Mouse (Mus musculus) CH12.LX (cell line): ENCODE measurements around the gene Tmsb15b2. TPM values are rescaled to one million over a fixed set of nuclear protein-coding genes. Genes with fewer than 3 reads are reported as not detected.
"Not testable (repeated sequence)": the region's sequence is repeated elsewhere in the genome, so short reads cannot be mapped to it uniquely, and the experiment has no call there.

Source experiments
- DNase-seq: peaks from one replicate; pipeline ENCODE4 v3.0.0-alpha.2; 2013; ENCODE audit errors: extremely low read depth
- H3K27ac ChIP-seq: 2 replicates; pipeline ENCODE4 v1.5.1; 2012; ENCODE audit warnings: low read depth, mild to moderate bottlenecking, control low read depth, moderate library complexity; ENCODE audit not compliant: insufficient read depth
- H3K27me3 ChIP-seq: replicated peaks from 2 replicates; pipeline ENCODE3; 2012; ENCODE audit warnings: inconsistent platforms
- H3K36me3 ChIP-seq, 2 experiments: replicated peaks in 1 of 2; 2 replicates each; pipeline versions ENCODE3 to v1.6.1; 2012; ENCODE audit warnings: inconsistent platforms in 1 of 2, low read length in 1 of 2, mild to moderate bottlenecking in 1 of 2, mixed read lengths in 1 of 2, moderate library complexity in 1 of 2; ENCODE audit not compliant: control insufficient read depth in 1 of 2, insufficient read depth in 1 of 2
- H3K4me1 ChIP-seq, 2 experiments: 2 replicates each; pipeline ENCODE4 v1.6.1; 2012; ENCODE audit warnings: inconsistent platforms in 1 of 2, moderate library complexity in 1 of 2; ENCODE audit not compliant: insufficient read depth in 2 of 2, control insufficient read depth in 1 of 2
- H3K4me2 ChIP-seq: 2 replicates; pipeline ENCODE4 v1.6.1; 2012; ENCODE audit warnings: low read depth, mild to moderate bottlenecking, control low read depth; ENCODE audit not compliant: poor library complexity, insufficient read depth, severe bottlenecking
- H3K4me3 ChIP-seq, 3 experiments: fragments of 150-350 bp in 1 of 3; sonication (generic) in 1 of 3; replicated peaks in 1 of 3; 2 replicates each; pipeline versions ENCODE3 to v1.5.1; 2011 to 2012; ENCODE audit warnings: low read depth in 2 of 3, low read length in 2 of 3, mild to moderate bottlenecking in 2 of 3, moderate library complexity in 2 of 3, control low read depth in 1 of 3, improper control_type of control experiment in 1 of 3, inconsistent platforms in 1 of 3, mixed read lengths in 1 of 3; ENCODE audit not compliant: poor library complexity in 1 of 3
- H3K79me2 ChIP-seq: replicated peaks from 2 replicates; pipeline ENCODE4 v1.6.1; 2012; ENCODE audit warnings: mild to moderate bottlenecking, moderate library complexity; ENCODE audit not compliant: control insufficient read depth, poor library complexity, insufficient read depth, severe bottlenecking; ENCODE audit errors: extremely low read depth
- H3K9ac ChIP-seq: 2 replicates; pipeline ENCODE4 v1.6.1; 2012; ENCODE audit warnings: low read depth, mild to moderate bottlenecking, control low read depth, moderate library complexity; ENCODE audit not compliant: insufficient read depth
- H3K9me3 ChIP-seq: replicated peaks from 2 replicates; pipeline ENCODE3; 2012; ENCODE audit warnings: low read length, inconsistent platforms, mixed read lengths
- CTCF ChIP-seq, 2 experiments: IDR thresholded peaks in 1 of 2; conservative IDR thresholded peaks in 1 of 2; 2 replicates each; pipeline ENCODE4 v1.5.1; 2011 to 2012; ENCODE audit warnings: low read depth in 2 of 2, low read length in 2 of 2, improper control_type of control experiment in 1 of 2, inconsistent platforms in 1 of 2, mild to moderate bottlenecking in 1 of 2, moderate library complexity in 1 of 2
- MEF2A ChIP-seq: IDR thresholded peaks from 2 replicates; pipeline ENCODE4 v1.6.1; 2014; ENCODE audit warnings: low read depth, mild to moderate bottlenecking, inconsistent platforms, low read length, improper control_type of control experiment, borderline replicate concordance
- POLR2A ChIP-seq: IDR thresholded peaks from 2 replicates; pipeline ENCODE4 v1.6.1; 2011; ENCODE audit warnings: low read depth, mild to moderate bottlenecking, improper control_type of control experiment, low read length
- RAD21 ChIP-seq: IDR thresholded peaks from 2 replicates; pipeline ENCODE4 v1.6.1; 2011; ENCODE audit warnings: low read depth, mild to moderate bottlenecking, low read length, improper control_type of control experiment, moderate library complexity
- RCOR1 ChIP-seq: conservative IDR thresholded peaks from 2 replicates; pipeline ENCODE4 v1.6.1; 2012; ENCODE audit warnings: low read depth, mild to moderate bottlenecking, inconsistent platforms, low read length, improper control_type of control experiment
- SMC3 ChIP-seq: IDR thresholded peaks from 2 replicates; pipeline ENCODE4 v1.6.1; 2011; ENCODE audit warnings: low read depth, low read length, improper control_type of control experiment
- TBP ChIP-seq: conservative IDR thresholded peaks from 2 replicates; pipeline ENCODE4 v1.6.1; 2011; ENCODE audit warnings: low read depth, low read length, improper control_type of control experiment
- UBTF ChIP-seq: IDR thresholded peaks from 2 replicates; pipeline ENCODE4 v1.6.1; 2012; ENCODE audit warnings: low read depth, mild to moderate bottlenecking, inconsistent platforms, low read length, improper control_type of control experiment, moderate library complexity
- ZC3H11A ChIP-seq: IDR thresholded peaks from 2 replicates; pipeline ENCODE4 v1.6.1; 2012; ENCODE audit warnings: low read depth, mild to moderate bottlenecking, inconsistent platforms, low read length, improper control_type of control experiment
- ZMIZ1 ChIP-seq: IDR thresholded peaks from 2 replicates; pipeline ENCODE4 v1.6.1; 2012; ENCODE audit warnings: low read depth, mild to moderate bottlenecking, inconsistent platforms, low read length, improper control_type of control experiment
- dilution Hi-C: fragments of 300-500 bp; cut with MboI; formaldehyde crosslinking; loops from 2 replicates; pipeline ENCODE4 v1.14.3; 2020; ENCODE audit warnings: low sequenced_read_pairs; ENCODE audit not compliant: extremely low pct_unique_long_range_greater_than_20kb, extremely low pct_ligation_motif_present
- in situ Hi-C: fragments of 300-500 bp; cut with MboI; formaldehyde crosslinking; loops from 3 replicates; pipeline ENCODE4 v1.14.3; 2019; ENCODE audit warnings: low sequenced_read_pairs, low pct_ligation_motif_present, low pct_unique_long_range_greater_than_20kb, mixed read lengths
- polyA plus RNA-seq: library from polyadenylated mRNA; unstranded; fragments of >175 nt; gene quantifications from 2 replicates; pipeline ENCODE4 v1.2.1, GENCODE M21; 2012; ENCODE audit warnings: low read depth; ENCODE audit not compliant: insufficient read length
- total RNA-seq, 2 experiments: library from RNA; depleted of rRNA; stranded (reverse); fragments of 300-350 nt in 1 of 2; fragments of >200 nt in 1 of 2; gene quantifications; 2 replicates each; pipeline ENCODE4 v1.2.3; 2012 to 2014

The Tmsb15b2 gene
- total and polyA plus RNA-seq, 3 experiments = 0.38 to 106 (median 13.7) TPM

DNA sequence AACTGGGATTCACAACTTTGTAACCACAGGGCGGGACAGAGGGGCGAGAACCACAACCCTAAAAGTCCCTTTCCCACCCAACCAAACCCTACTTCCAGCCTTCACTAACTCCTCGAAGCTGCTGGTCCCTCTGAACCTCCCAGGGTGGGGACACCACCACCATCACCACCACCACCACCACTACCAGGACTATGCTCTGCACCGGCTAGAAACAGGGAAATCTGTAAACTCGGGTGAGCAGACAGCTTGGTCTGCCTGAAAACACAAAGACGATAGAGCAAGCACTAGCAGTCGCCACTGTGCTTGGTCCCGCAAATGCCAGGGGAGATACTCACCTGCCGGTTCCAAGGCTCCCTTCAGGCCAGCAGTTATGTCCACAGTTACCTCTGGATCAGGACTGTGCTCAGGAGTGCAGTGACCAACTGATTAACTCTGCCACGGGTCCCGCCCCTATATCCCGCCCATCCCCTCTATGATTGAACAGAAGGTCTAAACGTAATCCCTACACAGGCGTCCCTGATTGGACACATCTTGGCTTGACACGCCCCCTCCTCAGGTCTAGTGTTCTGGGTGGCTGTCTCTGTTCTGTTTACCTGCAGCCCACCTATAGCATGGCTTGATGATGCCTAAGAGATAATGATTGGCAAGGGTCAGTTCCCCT, 1.3 kb upstream of the Tmsb15b2 start, which contains the start of the genes Tmsb15l and Tmsb15b1:
Gene Tmsb15l (minus strand): TSS at position 446 of the 661 bp plus-strand sequence.
Gene Tmsb15b1 (minus strand): TSS at position 451 of the 661 bp plus-strand sequence.
- H3K4me3 ChIP-seq = peak within 1 kb of the TSS; percentile 57 to 74 (median 64)
- TF ChIP-seq POLR2A (peak; percentile 47; the same call in 1 of the 2 replicates), ZC3H11A (no peak), TBP (peak; percentile 46; the same call in 1 of the 2 replicates)
- dilution Hi-C loops = no loop called here
- H3K4me2 ChIP-seq = peak within 1 kb of the TSS; percentile 82
- peak within 1 kb of the TSS; percentile 49; the same call in 1 of the 2 replicates for H3K27ac ChIP-seq
- no peaks in the 10 kb centered on the region for H3K9me3 ChIP-seq
- no peaks in the 10 kb centered on the region for H3K79me2 ChIP-seq
- H3K36me3 ChIP-seq = no peaks in the 10 kb centered on the region
- peak; percentile 83 for DNase-seq
- peak within 1 kb of the TSS; percentile 35; the same call in 1 of the 2 replicates for H3K9ac ChIP-seq
- H3K4me1 ChIP-seq = peaks cover 0 to 19% of the 10 kb centered on the region in 2 experiments; a peak in 1 of 4 replicates
- in situ Hi-C loops = loop anchor here (5.0 kb wide), 1 partner anchor 41 kb away; no protein-coding TSS in a partner anchor
- no peaks in the 10 kb centered on the region for H3K27me3 ChIP-seq

DNA sequence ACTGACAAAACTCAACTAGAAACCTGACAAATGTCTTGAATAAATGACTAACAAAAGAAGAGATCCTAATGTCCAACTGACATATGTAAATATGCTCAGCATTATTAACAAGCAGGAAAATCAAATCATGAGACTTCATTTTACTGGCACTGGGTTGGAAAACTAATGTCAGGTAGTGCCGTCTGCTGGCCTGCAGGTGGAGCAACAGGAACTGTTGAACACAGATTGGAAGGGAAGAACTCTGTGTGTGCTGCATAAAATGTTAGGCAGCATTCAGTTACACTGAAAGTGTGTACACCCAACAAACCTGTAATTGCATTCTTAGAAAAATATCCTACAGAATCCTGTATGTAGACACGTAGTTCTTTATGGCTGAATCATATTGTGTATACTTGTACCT, 15.6 kb downstream of the Tmsb15b2 start:
- dilution Hi-C loops (no loop called here), in situ Hi-C loops (no loop called here)
- no peak for TF ChIP-seq ZMIZ1
- no peak for TF ChIP-seq UBTF
- no peak for TF ChIP-seq MEF2A
- peak; percentile 68 for TF ChIP-seq SMC3
- TF ChIP-seq RAD21 = peak; percentile 60
- no peak for TF ChIP-seq RCOR1
- TF ChIP-seq CTCF (conservative IDR thresholded peaks at IDR 0.05 in 1 of 2, IDR thresholded peaks at IDR 0.05 in 1 of 2; ENCODE audit: low read depth in 2 of 2, low read length in 2 of 2) = peak; percentile 10 to 69; a peak in 2 of 4 replicates
- H3K27me3 ChIP-seq = no peaks in the 10 kb centered on the region
- H3K36me3 ChIP-seq = no peaks in the 10 kb centered on the region
- no peaks in the 10 kb centered on the region for H3K9me3 ChIP-seq
- H3K79me2 ChIP-seq = no peaks in the 10 kb centered on the region
- H3K4me1 ChIP-seq = no peaks in the 10 kb centered on the region
- no peak overlapping the region for H3K4me2 ChIP-seq
- no peak overlapping the region for H3K4me3 ChIP-seq
- H3K27ac ChIP-seq = no peak overlapping the region
- peak; percentile 21 for DNase-seq
- no peak overlapping the region for H3K9ac ChIP-seq

DNA sequence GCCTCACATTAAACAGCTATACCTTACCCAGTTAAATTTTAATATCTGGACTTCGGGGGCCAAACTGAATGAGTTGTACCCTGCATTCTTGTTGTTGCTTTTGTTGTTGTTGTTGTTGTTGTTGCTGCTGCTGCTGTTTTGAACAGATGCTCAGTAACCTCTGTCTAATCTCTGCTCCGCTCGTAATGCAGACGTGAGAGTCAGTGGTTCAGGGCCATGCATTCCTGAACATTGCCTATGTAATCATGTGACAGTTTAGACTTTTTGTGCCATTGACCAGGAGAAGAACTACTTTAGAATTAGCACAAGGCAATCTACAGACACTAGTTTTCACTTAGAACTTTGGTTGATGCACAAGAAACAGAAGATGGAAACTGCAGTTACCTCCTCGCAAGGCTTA, 17.0 kb downstream of the Tmsb15b2 start:
- H3K79me2 ChIP-seq, H3K4me2 ChIP-seq, DNase-seq, in situ Hi-C loops, H3K36me3 ChIP-seq, dilution Hi-C loops, H3K27ac ChIP-seq, H3K27me3 ChIP-seq, H3K9ac ChIP-seq, H3K9me3 ChIP-seq, H3K4me3 ChIP-seq, H3K4me1 ChIP-seq: not testable (repeated sequence)

DNA sequence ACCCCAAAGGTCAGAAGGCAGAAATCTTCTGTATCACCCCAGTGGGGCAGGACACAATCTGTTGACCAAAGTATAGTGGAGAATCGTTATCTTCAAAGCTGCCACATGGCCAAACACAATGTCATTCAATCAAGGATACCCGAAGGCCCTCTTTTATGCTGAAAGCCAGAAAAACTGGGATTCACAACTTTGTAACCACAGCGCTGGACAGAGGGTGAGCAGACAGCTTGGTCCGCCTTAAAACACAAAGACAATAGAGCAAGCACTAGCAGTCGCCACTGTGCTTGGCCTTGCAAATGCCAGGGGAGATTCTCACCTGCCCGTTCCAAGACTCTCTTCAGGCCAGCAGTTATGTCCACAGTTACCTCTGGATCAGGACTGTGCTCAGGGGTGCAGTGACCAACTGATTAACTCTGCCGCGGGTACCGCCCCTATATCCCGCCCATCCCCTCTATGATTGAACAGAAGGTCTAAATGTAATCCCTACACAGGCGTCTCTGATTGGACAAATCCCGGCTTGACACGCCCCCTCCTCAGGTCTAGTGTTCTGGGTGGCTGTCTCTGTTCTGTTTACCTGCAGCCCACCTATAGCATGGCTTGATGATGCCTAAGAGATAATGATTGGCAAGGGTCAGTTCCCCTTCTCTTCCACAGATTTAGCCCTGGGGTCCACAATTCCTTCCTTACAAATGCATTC, 17.6 kb downstream of the Tmsb15b2 start:
- H3K4me2 ChIP-seq, H3K4me3 ChIP-seq, dilution Hi-C loops: not testable (repeated sequence)

More for the DNA sequence above, 17.6 kb downstream of the Tmsb15b2 start:
- H3K79me2 ChIP-seq, H3K9ac ChIP-seq, H3K9me3 ChIP-seq, H3K27me3 ChIP-seq, H3K4me1 ChIP-seq, H3K36me3 ChIP-seq, H3K27ac ChIP-seq, DNase-seq, in situ Hi-C loops: not testable (repeated sequence)
